Mouse (Mus musculus) small intestine, adult 2 months (tissue): ENCODE data around the gene Fam213a.

Experiments used
- CTCF ChIP-seq: fragments of 200-500 bp; IDR thresholded peaks from 2 replicates; pipeline ENCODE4 v1.5.1; 2012; ENCODE audit warnings: low read depth, mild to moderate bottlenecking, control low read depth, inconsistent platforms, low read length, moderate library complexity, mixed read lengths; ENCODE audit not compliant: insufficient replicate concordance, insufficient read length; ENCODE audit errors: extremely low read depth
- POLR2A ChIP-seq: fragments of 200-500 bp; IDR thresholded peaks from 2 replicates; pipeline ENCODE4 v1.6.1; 2012; ENCODE audit warnings: low read depth, mild to moderate bottlenecking, control low read depth, inconsistent platforms, low read length, moderate library complexity

- TF ChIP-seq POLR2A = no peak
- TF ChIP-seq CTCF = no peak
Observed at GRCm38 (mm10) chr14:41011916-41012315, 1.7 kb downstream of the Fam213a start.
